Mouse (Mus musculus) neutrophil, adult 65 days (primary cell): ENCODE measurements around the gene Vstm5. TPM values are rescaled to one million over a fixed set of nuclear protein-coding genes. Genes with fewer than 3 reads are reported as not detected.

Experiments used
- total RNA-seq: library from RNA; stranded (reverse); gene quantifications from 2 replicates; pipeline ENCODE4 v1.2.4, GENCODE M21; 2023

Vstm5 gene
- not detected in 2 replicates for total RNA-seq

GRCm38 (mm10) chr9:15239042-15239925 lies at the start of gene Vstm5:
Gene Vstm5, plus strand, starts transcription at chr9:15239045.

GRCm38 (mm10) chr9:15279649-15280490 lies 41.0 kb downstream of the Vstm5 start, which contains the start of gene Med17:
Gene Med17, minus strand, starts transcription at chr9:15279931.

GRCm38 (mm10) chr9:15305503-15306397 lies 66.9 kb downstream of the Vstm5 start, which contains the start of gene Taf1d:
Gene Taf1d, plus strand, starts transcription at chr9:15306214.

GRCm38 (mm10) chr9:15306398-15307119 lies 67.7 kb downstream of the Vstm5 start, which contains the start of gene 4931406C07Rik:
Gene 4931406C07Rik, minus strand, starts transcription at chr9:15306448.

Other genes with a start within 250 kb of the Vstm5 start
- gene Panx1, start 193.6 kb upstream of the Vstm5 start, total RNA-seq: 7.1 and 7.9 TPM in 2 replicates
- gene Hephl1, start 126.9 kb upstream of the Vstm5 start, total RNA-seq: not detected in 2 replicates
- gene Med17, start 40.9 kb downstream of the Vstm5 start, total RNA-seq: 26.9 and 28.2 TPM in 2 replicates
- gene Taf1d, start 67.2 kb downstream of the Vstm5 start, total RNA-seq: 270 and 312 TPM in 2 replicates
- 4.7 and 4.9 TPM in 2 replicates for gene 4931406C07Rik, start 67.4 kb downstream of the Vstm5 start, total RNA-seq
- gene Cep295, start 118.7 kb downstream of the Vstm5 start, total RNA-seq: 14.4 and 20.0 TPM in 2 replicates